Mouse (Mus musculus) liver, adult 2 months (tissue): Measurements from ENCODE around the gene Disp2. TPM values are rescaled to one million over a fixed set of nuclear protein-coding genes. Genes with fewer than 3 reads are reported as not detected.
A peak's percentile ranks its signal among the peaks of the same experiment; 100 is the strongest.

Source experiments
- DNase-seq: peaks from one replicate; pipeline ENCODE4 v3.0.0-alpha.2; 2011; ENCODE audit warnings: low read depth, low spot score; ENCODE audit errors: extremely low read depth
- H3K27ac ChIP-seq: fragments of 200-500 bp; replicated peaks from 2 replicates; pipeline ENCODE4 v1.5.1; 2012; ENCODE audit warnings: low read depth, mild to moderate bottlenecking, control low read depth, inconsistent platforms, low read length; ENCODE audit not compliant: insufficient read depth
- H3K27me3 ChIP-seq: fragments of 200-500 bp; 2 replicates; pipeline ENCODE4 v1.6.1; 2012; ENCODE audit warnings: mild to moderate bottlenecking, moderate library complexity, low read length, inconsistent platforms; ENCODE audit not compliant: control insufficient read depth, insufficient read depth
- H3K36me3 ChIP-seq: fragments of 200-500 bp; 2 replicates; pipeline ENCODE4 v1.6.1; 2012; ENCODE audit warnings: low read length, inconsistent platforms; ENCODE audit not compliant: control insufficient read depth, insufficient read depth
- H3K4me1 ChIP-seq: fragments of 200-500 bp; 2 replicates; pipeline ENCODE4 v1.6.1; 2011; ENCODE audit warnings: low read length; ENCODE audit not compliant: control insufficient read depth, insufficient read depth
- H3K4me3 ChIP-seq: fragments of 200-500 bp; 2 replicates; pipeline ENCODE4 v1.5.1; 2011; ENCODE audit warnings: low read depth, mild to moderate bottlenecking, control low read depth, low read length, moderate library complexity; ENCODE audit not compliant: insufficient read depth
- H3K79me2 ChIP-seq: fragments of 200-500 bp; 2 replicates; pipeline ENCODE4 v1.6.1; 2012; ENCODE audit warnings: inconsistent platforms, mild to moderate bottlenecking, low read length, moderate library complexity; ENCODE audit not compliant: control insufficient read depth, insufficient read depth
- H3K9ac ChIP-seq: fragments of 200-500 bp; 2 replicates; pipeline ENCODE4 v1.6.1; 2012; ENCODE audit warnings: low read depth, mild to moderate bottlenecking, control low read depth, inconsistent platforms, low read length
- CTCF ChIP-seq: fragments of 200-500 bp; IDR thresholded peaks from 2 replicates; pipeline ENCODE4 v1.5.1; 2011; ENCODE audit warnings: low read depth, low read length, control low read depth
- POLR2A ChIP-seq: fragments of 200-500 bp; IDR thresholded peaks from 2 replicates; pipeline ENCODE4 v1.6.1; 2011; ENCODE audit warnings: low read length, control low read depth; ENCODE audit not compliant: insufficient read depth; ENCODE audit errors: extremely low read depth
- WGBS: fragments of 180-500 bp; shearing (Covaris S2); methylation state at CpG from one replicate; pipeline ENCODE4 v1.1.7; 2018; 5-methylcytosine and 5-hydroxymethylcytosine counted together
- polyA plus RNA-seq: library from polyadenylated mRNA; depleted of rRNA; stranded (reverse); fragments of >200 nt; gene quantifications from 2 replicates; pipeline ENCODE4 v1.2.3, GENCODE M21; 2012
- total RNA-seq: library from RNA; depleted of rRNA; stranded (reverse); fragments of >200 nt; gene quantifications from 2 replicates; pipeline ENCODE4 v1.2.3, GENCODE M21; 2014

The Disp2 gene
- total and polyA plus RNA-seq, 2 experiments: 1.0 to 1.5 TPM

GRCm38 (mm10) chr2:118791591-118792258 is 12.2 kb downstream of the Disp2 start:
- H3K27me3 ChIP-seq: no peaks in the 10 kb centered on the region
- no peak for TF ChIP-seq POLR2A
- TF ChIP-seq CTCF: no peak
- DNase-seq: no peak
- 94% methylated on average over 26 of the region's 26 CpGs for WGBS
- no peak overlapping the region for H3K27ac ChIP-seq
- no peak overlapping the region for H3K4me3 ChIP-seq
- no peak overlapping the region for H3K9ac ChIP-seq
- H3K79me2 ChIP-seq: no peaks in the 10 kb centered on the region
- H3K36me3 ChIP-seq: no peaks in the 10 kb centered on the region
- no peaks in the 10 kb centered on the region for H3K4me1 ChIP-seq

- H3K27me3 ChIP-seq: no peaks in the 10 kb centered on the region
- TF ChIP-seq CTCF: no peak
- no peak for TF ChIP-seq POLR2A
- H3K79me2 ChIP-seq: no peaks in the 10 kb centered on the region
- DNase-seq: no peak
- no peaks in the 10 kb centered on the region for H3K36me3 ChIP-seq
- no peak overlapping the region for H3K27ac ChIP-seq
- no peaks in the 10 kb centered on the region for H3K4me1 ChIP-seq
- 85% methylated on average over 4 of the region's 4 CpGs for WGBS
- no peak overlapping the region for H3K4me3 ChIP-seq
- no peak overlapping the region for H3K9ac ChIP-seq
Observed at GRCm38 (mm10) chr2:118792259-118792613, 12.7 kb downstream of the Disp2 start.

DNA sequence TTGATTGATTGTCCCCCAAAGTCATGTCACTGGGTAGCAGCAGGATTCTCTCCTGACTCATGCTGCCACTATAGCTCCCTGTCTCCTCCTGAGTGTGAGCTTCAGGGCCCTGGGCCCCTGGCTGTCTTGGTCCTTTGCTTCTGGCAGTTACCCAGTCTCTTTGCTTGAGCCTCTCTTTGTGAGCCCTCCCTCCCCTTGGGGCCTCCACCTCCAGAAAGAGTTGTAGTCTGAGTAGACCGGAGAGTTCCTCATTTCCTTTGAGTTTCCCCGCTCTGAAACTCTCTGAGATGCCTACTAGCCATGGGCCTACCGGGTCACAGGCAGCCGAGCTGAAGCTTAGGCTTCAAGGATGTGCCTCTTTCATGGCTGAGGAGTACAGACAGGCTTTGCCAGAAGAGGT is 14.1 kb downstream of the Disp2 start:
- H3K36me3 ChIP-seq: no peaks in the 10 kb centered on the region
- WGBS: 90% methylated on average over 4 of the region's 4 CpGs
- TF ChIP-seq POLR2A (no peak), CTCF (no peak)

DNA sequence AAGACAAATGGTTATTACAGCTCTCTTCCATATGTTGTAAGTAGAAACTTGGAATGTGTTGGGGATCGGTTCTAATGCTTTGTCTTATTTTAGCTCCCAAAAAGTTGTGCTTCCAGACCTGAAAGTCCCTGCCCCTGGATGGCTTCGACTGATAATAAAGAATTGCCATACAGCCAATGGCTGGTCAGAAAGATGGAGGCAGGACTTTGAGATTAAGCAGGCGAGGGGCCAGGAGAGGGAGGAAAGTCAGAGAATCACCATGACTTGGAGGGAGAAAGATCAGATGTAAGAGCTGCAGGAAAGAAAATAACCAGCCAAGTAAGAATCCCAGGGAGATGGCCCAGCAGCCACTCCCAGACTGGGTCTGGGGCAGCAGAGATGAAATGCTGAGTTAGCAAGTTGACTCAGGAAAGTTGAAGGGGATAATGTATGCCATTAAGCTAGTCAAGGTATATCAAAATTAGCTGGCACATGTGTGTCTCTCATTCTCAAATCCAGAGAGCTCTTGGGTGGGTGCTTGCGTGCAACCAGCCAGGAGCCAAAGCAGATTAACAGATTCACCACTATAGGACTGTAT is 23.1 kb downstream of the Disp2 start:
- no peak overlapping the region for H3K4me3 ChIP-seq
- DNase-seq: no peak
- no peaks in the 10 kb centered on the region for H3K27me3 ChIP-seq
- no peak overlapping the region for H3K9ac ChIP-seq
- H3K4me1 ChIP-seq: no peaks in the 10 kb centered on the region
- H3K27ac ChIP-seq: no peak overlapping the region
- no peaks in the 10 kb centered on the region for H3K79me2 ChIP-seq
- H3K36me3 ChIP-seq: no peaks in the 10 kb centered on the region
- 87% methylated on average over 4 of the region's 4 CpGs for WGBS
- no peak for TF ChIP-seq POLR2A
- no peak for TF ChIP-seq CTCF

More for the DNA sequence above, 14.1 kb downstream of the Disp2 start:
- Histone ChIP-seq H3K79me2 (no peaks in the 10 kb centered on the region), H3K9ac (no peak overlapping the region), H3K4me1 (no peaks in the 10 kb centered on the region), H3K27ac (no peak overlapping the region), H3K27me3 (no peaks in the 10 kb centered on the region), H3K4me3 (no peak overlapping the region)
- no peak for DNase-seq

DNA sequence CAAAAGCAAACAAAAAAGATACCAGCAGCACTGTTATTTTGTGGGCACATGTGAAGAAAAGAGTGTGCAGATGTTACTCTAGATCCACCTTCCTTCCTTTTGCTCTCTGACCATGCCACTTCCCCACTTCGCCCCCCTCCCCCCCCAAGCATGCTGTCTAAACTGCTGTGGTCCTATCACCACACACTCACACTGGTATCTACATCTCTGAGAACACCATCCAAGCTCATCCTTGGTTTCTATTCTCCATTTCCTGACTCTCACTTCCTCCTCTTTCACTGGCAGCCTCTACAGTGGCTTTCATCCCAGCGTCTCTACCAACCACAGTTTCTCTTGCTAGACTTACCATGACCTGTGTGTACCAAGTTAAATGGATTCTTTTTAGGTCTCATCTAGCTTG is 25.0 kb downstream of the Disp2 start:
- DNase-seq: peak; percentile 4
- WGBS: 76% methylated on average over 2 of the region's 2 CpGs
- no peaks in the 10 kb centered on the region for H3K79me2 ChIP-seq
- TF ChIP-seq POLR2A (no peak), CTCF (no peak)
- no peaks in the 10 kb centered on the region for H3K36me3 ChIP-seq
- H3K27me3 ChIP-seq: no peaks in the 10 kb centered on the region
- no peak overlapping the region for H3K9ac ChIP-seq
- peak overlapping the region; percentile 6; the same call in 1 of the 2 replicates for H3K27ac ChIP-seq
- H3K4me3 ChIP-seq: no peak overlapping the region
- no peaks in the 10 kb centered on the region for H3K4me1 ChIP-seq

- TF ChIP-seq CTCF (no peak), POLR2A (no peak)
- Histone ChIP-seq H3K27me3 (no peaks in the 10 kb centered on the region), H3K4me3 (no peak overlapping the region), H3K79me2 (no peaks in the 10 kb centered on the region), H3K9ac (no peak overlapping the region), H3K4me1 (no peaks in the 10 kb centered on the region), H3K27ac (no peak overlapping the region; the same call in 1 of the 2 replicates), H3K36me3 (no peaks in the 10 kb centered on the region)
- 48% methylated on average over 3 of the region's 3 CpGs for WGBS
- DNase-seq: peak; percentile 29
Observed at GRCm38 (mm10) chr2:118805137-118805536, 25.6 kb downstream of the Disp2 start.
